Mouse (Mus musculus) cerebellum, adult 18-20 months (tissue): ENCODE results near the gene Tmem158.

Source experiments
- DNase-seq, 2 experiments: peaks; one replicate each; pipeline ENCODE4 v3.0.0; 2021

Gene Tmem158

DNA sequence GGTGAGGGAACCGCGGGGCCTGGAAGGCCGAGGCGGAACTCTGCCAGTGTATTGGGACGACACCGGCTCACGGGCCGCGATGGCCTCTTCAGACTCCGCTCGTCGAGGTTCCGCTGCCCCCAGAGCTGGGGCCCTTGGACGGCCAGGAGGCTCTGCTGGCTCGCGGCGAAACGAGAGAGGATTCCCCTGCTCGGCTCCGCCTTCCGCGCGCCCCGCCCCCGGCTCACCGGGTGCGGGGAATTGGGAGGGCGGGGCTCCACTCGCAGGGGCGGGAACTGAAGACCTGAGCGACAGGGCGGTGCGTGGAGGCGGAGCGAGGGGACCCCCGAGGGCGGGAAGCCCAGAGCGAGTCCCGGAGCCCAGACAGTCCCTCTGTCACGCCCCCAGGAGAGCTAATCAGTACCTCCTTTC is at the start of gene Tmem158:
TSS of gene Tmem158 (minus strand) at position 154 of the 411 bp plus-strand sequence.
- DNase-seq, result peak; percentile 75 to 80

DNA sequence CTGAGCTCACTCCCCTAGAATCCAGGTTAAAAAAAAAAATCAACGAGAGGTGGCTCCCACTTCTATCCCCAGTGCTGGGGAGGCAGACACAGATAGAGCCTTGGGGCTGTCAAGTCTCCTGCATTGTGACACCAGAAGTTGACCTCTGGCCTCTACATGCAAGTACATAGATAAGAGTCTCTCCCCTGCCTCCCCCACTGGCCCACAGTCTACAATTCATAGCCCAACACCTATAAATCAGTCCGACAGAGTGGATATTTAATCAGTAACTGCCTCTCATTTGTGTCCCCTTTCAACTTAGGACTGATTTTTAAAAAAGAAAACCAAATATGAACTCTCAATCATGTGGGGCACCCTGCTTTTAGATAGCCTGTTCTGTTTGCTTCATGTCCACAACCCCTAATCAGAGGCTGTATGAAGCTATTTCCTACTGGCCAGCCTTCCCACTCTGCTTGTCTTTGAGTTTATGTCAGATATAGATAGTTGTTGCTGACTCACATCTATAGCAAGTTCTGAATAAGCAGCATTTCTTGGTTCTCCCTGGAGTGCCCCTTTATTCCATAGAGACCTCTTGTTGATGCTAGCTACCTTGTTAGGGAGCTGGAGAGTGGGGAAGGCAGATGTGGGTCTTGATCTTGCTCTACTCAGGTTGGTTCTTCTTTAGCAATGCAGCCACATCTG is 49.3 kb upstream of the Tmem158 start:
- no peak for DNase-seq

DNA sequence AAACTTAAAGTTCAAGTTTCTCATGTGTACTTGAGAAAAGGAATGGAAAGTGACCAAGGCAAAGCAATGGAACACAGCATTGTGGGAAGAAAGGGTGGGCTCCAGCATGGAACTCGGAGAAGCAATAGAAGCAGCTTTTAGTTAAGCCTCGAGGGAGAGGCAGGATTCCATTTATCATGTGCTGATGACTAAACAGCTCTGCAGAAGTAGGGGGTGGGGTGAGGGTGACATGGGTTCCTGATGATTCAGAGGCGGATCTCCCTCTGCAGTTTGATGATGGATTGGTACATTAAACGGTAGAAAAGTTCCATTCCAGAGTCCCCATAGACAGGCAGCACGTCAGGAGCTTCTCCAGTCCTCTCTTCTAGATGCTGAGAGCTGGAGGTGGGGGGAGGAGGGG is 48.5 kb upstream of the Tmem158 start:
- DNase-seq, result no peak

DNA sequence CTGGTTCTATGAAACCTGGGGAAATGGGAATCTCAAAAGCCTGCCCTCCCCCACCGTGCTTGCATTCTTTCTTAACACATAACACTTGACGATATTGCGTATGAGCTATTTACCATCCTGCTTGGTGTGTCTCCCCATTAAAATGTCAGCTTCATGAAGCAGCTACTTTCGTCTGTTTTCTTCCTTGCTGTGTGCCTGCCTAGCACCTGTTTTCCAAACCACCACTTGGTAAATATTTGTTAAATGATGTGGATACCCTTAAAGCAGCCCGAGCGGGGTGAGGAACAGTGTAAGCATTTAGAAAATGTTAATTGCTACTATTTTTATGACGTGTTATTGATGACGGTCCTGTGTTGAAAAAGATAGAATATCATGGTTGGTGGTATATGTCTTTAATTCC is 44.4 kb upstream of the Tmem158 start:
- no peak for DNase-seq

DNA sequence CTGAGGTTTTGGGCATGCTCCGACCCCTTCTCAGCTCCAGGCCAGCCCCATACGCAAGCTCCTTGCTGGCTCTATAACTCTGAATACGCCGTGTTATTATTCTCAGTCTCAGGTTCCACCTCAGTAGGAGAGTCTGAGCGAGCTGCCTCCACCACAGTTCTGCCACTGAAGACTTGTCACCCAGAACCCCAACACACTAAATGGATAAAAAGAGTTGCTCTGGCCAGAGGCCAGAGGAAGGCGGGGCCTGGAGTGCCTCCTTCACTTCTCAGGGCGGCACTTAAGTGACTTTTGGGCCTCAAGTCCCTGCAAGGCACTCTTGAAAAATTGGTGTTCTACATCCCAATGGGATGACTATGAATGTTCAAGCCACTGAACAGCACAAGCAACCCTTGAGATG is 43.4 kb upstream of the Tmem158 start:
- DNase-seq, result no peak

DNA sequence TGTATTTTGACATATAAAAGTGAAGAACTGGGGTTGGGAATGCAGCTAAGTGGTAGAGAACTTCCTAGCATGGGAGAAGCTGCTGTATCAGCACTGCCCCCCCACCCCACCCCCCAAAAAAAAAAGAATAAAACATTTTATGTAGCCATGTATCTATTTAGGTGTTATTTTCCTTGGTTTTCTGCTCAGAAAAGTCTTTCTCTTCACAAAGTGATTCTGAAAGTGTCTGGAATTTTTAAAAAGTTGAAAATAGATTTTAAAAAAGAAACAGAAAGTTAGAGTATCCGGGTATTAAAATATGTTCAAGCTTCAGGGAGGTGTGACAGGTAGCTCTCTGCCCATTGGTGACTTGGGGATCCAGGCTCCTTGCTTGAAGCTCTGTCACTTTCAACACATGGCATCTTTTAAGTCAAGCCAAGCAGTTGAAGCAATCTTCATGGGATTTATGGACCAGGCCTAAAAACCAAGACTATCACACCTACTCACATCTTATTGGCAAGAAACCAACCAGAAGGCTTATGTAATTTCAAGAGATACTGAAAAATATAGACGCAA is 42.3 kb upstream of the Tmem158 start:
- DNase-seq, result no peak

DNA sequence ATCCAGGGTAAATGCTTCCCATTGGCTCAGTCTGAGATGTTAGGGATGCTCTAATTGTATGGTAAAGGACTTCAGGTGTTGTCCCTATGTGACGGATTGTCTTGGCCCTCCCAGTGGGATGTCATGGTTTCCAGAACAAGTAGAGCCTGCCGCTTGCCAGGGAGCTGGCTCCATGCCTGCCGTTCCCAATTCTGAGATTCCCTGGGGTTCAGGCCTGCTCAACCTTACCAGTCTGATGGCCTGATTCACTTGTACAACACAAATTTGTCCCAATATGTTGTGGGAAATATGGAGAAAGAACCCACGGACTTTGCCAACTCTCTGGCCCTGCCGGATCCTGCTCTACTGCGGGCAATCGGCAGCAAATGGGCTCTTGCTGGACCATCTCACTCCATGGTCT is 37.3 kb upstream of the Tmem158 start:
- peak; percentile 70 to 78 for DNase-seq

DNA sequence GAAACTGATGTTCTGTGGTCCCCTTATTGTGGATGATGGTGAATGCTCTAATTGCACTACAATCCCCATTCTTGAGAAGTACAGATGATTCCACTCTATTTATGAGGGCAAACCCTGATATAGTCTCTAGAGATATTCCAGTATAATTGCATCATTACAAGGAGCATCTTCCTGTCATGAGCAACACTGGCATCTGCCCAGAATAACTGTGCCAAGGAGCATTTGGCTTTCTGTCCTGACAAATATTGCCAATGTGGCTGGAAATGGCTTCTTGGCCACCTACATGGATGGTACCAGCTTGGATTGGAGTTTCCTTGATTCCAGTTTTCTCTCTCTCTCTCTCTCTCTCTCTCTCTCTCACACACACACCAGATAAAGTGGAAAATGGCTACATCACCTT is 35.7 kb upstream of the Tmem158 start:
- peak; percentile 82 to 84 for DNase-seq

DNA sequence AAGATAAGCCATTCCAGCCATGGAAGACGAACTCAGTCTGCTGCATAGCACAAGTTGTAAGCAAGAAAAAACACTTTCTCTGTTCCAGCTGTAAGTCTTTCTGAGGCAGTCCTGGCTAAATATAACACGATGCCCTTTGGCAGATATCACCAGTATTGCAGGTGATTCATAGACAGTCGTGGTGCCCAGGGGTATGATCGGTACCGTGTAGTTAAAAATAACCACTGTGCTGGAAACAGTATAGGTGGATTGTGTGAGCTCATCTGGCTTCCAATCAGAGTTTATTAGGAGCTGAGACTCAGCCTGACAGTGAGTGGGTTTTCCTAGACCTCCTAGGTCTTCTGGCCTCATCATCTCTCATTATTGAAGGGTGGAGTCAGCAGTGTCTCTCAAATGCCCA is 34.0 kb upstream of the Tmem158 start:
- DNase-seq, result no peak

DNA sequence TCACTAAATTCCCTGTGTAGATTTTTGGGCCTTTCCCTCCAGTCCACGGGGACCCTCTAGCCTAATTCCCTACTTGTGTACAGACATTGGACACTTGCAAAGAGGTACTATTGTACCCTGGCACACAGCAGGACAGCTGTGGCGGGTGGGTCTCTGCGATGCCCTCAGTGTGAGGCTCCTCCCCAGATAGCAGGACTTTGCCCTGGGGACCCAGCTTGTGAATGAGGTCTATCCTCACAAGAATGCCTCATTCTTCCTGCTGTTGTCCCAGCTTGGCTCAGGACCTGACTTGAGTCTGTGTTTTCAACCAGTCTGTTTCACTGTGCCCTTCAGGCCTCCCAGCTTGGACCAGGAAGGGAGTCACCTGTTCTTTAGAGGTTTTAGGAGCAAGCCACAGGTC is 27.8 kb upstream of the Tmem158 start:
- no peak for DNase-seq

DNA sequence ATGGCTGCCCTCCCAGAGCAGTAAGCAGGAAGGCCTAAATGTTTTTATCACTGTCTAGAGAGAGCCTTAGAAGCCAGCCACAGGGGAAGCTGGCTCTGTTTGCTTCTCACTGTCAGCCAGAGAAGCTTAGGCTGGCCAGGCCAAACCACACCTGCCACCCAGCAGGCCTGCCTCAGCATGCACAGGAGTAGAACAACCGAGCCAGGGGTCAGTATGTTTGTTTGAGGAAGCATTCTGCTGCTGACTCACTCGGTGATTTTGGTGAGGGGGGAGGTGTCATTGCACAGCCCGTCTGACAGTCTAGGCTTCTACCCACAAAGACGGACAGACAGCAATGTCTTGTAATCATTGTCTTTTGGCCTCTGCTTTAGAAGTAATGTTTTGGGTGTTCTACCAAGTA is 25.1 kb upstream of the Tmem158 start:
- DNase-seq, result peak; percentile 30 to 50

DNA sequence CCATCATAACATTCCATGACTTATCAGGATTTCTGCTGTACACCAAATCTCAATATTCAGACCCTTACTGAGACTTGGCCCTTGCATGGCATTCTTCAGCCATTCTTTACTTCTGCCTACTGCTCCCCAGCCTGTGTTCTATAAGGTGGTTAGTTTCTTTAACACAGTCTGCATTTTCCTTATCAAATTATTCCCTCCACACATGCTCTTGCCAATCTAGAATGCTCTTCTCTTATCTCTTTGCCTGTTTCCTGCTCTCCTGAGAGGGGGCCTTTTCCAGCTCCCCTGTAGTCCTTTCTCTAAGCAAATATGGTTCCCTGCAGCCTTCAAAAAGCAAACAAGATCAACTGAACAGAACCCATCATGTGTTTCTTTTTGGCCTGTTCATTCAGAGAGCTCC is 20.2 kb upstream of the Tmem158 start:
- no peak for DNase-seq

DNA sequence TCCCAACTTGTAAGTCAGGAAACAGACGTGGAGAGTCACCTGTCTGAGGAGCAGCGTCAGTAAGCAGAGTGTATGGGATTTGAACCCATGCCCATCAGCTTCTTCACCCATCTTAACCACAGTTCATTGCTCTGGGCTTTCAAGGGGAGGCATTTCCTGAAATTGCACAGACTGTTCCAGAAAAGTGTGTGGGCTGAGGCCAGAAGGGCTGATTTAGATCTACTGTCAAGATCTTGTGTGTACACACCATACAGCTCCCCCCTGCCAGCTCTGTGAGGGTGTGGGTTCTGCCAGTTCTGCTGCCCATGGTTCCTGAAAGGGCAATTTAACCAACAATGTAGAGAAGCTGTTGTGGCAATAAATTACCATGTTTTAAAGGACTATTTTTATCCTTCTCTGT is 17.4 kb upstream of the Tmem158 start:
- DNase-seq, result no peak

DNA sequence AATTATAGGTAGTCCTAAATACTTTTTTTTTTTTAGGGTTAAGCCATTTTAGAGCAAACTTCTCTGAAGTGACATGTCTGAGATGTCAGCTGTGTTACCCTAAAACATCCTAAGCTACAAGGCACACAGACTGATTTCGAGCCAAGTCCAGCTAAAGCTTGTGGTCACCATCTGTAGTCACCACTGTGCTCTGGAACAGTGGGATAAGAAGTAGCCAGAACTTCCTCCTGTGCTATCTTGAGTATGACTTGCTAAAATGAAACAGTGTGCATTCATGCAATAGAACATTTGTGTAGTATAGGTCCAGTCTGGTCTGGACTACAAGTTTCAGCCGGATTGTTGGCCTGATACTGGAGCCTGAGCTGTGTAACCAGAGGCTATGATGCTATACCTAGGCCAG is 14.8 kb upstream of the Tmem158 start:
- no peak for DNase-seq

DNA sequence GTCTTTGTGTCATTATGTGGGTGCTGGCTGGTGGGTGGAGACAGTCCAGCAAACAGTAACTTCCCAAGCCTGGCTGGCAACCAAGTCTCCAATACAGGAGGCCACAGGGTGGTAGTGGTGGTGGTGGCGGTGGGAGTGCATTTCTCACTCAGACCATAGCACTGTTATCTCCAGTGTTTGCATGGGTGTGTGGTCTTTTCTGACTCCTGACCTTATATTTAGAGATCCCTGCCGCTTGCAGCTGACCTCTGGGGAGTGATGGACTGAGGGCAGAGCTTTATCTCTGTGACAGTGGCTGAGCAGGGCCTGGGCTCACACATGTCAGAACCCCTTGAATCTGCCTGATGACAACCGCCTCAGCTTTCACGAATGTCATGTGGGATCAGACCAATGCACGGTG is 14.1 kb upstream of the Tmem158 start:
- DNase-seq, result no peak

DNA sequence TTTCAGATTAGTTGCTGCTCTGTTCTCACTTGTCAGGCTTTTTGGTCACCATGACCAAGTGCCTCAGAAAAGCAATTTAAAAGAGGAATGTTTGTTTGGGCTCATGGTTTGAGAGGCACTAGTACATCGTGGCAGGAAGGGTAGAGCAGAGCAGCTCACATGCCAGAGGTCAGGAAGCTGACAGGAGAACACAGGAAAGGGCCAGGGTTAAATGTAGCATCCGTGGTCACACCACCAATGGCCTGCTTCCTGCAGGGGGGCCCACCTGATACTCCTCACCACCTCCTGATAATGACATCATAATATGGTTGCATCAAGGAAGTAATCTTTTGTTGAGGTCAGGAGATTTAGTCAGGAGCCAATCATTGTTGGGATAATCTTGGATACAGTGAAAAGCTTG is 13.3 kb upstream of the Tmem158 start:
- DNase-seq, result no peak

DNA sequence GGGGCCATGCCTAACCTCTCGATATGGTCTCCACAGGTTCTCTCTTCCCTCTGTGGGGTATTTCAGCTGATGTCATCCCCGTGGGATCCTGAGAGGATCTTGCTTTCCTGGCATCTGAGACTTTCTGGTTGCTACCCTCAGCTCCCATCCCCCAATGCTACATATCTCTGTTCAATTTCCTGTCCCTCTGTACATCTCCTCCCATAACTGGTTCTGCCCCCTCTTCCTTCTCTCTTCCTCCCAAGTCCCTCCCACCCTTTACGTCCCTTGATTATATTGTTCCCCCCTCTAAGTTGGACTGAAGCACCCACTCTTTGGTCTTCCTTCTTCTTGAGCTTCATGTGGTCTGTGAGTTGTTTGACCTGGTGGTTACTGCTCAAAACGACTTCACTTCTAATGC is 11.0 kb upstream of the Tmem158 start:
- no peak for DNase-seq

DNA sequence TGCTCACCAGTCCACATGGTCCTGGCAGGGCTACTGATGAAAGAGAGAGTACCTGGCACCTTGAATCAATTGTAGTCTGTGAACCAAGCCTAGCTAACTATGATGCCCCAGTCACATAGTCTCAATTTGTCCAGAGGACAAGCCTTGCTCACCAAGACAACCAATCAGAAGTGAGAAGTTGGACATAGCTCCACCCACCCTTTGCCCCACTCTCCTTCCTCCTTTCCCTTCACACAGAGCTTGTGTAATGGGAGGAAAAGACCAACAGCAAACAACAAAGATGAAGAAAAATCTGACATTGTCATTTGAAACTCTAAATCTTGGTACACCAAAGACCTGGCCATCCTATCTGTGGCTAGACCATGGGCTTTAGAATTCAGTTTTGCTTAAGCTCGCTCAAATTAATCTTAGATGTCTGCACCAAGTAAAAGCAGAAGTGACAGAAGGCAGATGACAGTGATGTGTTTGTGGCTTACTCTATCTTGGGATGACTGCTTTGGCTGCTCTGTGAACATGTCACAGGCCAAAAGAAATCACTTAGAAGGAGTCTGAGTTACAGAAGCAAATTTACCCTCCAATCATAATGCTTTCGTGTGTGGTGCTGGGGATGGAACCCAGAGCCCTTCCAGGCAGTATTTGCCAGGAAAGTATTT is 9.5 kb upstream of the Tmem158 start:
- DNase-seq, result no peak

DNA sequence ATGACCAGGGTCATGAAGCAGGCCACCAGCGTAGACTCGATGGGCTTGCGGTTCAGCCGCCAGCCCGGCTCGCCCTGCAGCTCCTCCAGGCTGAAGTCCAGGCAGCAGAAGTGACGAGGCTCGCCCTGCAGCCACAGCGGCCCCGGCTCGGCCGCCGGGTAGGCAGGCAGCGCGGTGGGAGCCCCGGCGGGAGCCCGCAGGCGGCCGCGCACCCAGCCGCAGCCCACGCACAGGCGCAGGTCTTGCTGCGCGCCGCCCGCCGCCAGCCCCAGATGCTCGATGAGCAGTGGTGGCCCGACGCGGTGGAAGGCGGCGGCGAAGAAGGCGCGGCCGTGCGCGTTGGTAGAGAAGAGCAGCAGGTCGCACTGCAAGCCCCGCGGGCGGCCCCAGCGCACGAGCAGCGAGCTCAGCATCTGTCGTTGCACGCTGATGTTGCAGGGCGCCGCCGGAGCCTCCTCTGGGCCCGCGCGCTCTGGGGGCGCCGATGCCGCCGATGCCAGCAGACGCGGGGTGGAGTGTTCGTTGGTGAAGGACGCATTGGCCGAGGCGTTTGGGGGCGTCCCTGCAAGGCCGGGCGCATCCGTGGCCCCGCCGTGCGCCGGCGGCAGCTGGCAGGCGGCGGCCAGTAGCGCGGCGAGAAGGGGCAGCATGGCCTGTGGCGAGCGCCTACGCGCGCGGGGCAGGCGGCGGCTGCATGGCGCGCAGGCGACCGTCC is 511 bp downstream of the Tmem158 start:
- DNase-seq, result peak in 1 of 2 experiments; percentile 79

DNA sequence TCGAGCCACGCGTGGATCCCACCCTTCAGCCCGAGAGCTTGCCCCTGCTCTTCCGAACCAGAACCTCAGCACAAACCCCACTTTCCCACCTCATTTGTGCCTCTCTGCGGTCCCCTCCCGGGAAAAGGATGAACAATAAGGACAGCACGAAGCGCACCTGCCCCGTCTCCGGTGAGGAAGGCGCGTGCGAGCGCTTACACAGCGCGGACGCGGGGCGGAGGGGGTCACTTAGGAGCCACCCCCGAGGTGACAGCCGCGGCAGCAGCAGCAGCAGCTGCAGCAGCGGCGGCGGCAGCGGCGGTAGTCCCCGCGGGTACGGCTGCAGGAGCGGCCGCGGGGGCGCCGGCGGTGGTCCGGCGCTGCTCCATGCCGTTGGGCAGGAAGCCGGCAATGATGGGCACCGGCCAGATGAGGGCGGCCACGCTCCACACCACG is 1.1 kb downstream of the Tmem158 start:
- peak in 1 of 2 experiments; percentile 84 for DNase-seq

DNA sequence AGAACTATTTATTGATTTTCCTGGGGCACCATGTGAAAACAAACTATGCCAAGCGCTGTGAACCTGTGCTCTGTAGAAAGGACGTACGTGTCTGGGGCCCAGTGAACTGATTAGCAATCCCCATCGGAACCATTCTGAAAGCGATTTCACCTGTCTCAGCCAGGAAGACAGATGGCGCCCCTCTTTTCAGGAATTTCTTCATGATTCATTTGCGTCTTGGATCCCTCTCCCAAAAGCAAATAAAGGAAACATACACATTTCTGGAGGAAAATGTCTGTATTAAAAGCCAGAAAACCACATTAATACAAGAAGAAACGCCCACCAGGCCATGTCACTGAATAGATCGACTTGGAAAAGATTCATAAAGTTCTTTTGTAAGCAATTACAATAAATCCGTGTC is 1.8 kb downstream of the Tmem158 start:
- peak; percentile 16 for DNase-seq

DNA sequence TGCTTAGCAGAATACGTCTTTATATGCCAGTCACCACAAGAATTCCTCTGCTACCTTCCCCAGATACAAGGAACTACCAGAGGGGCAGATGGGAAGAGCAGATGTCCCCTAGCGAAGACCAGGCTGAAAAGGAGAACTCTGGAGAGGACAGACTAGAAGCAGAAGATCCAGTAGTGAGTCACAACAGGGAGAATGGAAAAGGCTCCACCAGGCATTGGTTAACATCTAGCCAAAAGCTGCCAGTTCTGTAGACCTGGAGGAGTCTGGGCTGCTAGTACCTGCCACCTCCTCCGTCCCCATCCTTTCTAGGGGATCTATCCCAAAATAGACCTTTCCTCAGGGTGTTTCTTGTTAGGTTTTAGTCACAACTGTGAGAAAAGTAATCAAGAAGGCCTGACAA is 4.8 kb downstream of the Tmem158 start:
- DNase-seq, result no peak

DNA sequence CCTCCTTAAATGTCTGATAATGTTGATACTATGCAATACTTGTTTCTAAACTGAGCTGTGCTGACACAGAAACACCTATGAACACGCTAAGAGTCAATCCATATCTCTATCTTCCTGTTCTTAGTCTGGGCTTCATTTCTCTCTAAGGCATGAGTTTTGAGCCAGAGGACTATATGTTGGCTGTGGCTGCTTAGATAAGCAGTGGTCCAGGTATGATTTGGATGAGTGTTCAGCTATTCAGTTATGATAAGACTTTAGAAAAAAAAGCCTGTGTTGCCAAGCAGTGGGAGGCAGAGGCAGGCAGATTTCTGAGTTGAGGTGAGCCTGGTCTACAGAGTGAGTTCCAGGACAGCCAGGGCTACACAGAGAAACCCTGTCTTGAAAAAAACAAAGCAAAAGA is 12.6 kb downstream of the Tmem158 start:
- no peak for DNase-seq

DNA sequence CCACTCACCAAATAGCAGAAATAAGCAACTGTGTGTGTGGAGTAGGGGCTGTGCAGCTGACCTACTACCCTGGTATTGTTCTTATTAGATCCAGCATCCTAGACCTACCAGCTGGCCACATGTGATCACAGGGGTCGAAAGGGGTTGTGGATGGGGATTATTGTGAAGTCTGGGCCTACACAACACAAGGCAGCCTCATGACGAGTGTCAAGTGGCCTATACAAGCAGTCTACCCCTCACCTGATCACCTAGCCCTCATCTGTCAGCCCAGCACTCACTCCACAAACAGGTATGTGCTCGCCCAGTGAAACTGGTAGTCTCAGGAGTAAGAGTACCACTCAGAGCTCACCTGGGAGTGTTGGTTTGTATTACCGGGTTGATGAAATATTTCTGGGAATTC is 15.4 kb downstream of the Tmem158 start:
- DNase-seq, result no peak
